Mouse (Mus musculus): ENCODE data around the gene Glrx. TPM values are rescaled to one million over a fixed set of nuclear protein-coding genes. Genes with fewer than 3 reads are reported as not detected.
A peak's percentile ranks its signal among the peaks of the same experiment; 100 is the strongest.

Gene Glrx
- total and polyA plus RNA-seq, 3 experiments: 9.2 to 20.2 TPM; not detected in 1

- Histone ChIP-seq H3K27me3 (ENCODE audit: control insufficient read depth in 1 of 2, insufficient read depth in 2 of 2, low read length in 2 of 2) (no peaks in the 10 kb centered on the region), H3K4me1 (ENCODE audit: control insufficient read depth in 1 of 2, insufficient read depth in 2 of 2, low read length in 2 of 2) (peaks cover 14 to 27% of the 10 kb centered on the region in 2 experiments), H3K9me3 (replicated peaks; ENCODE audit: insufficient read depth, low read length) (no peaks in the 10 kb centered on the region), H3K4me3 (ENCODE audit: control insufficient read depth in 1 of 2, insufficient read depth in 1 of 2, low read depth in 2 of 2, low read length in 2 of 2) (no peak overlapping the region), H3K27ac (ENCODE audit: control insufficient read depth, low read depth, low read length) (no peak overlapping the region), H3K9ac (ENCODE audit: control insufficient read depth, low read depth, low read length, poor library complexity, severe bottlenecking) (no peak overlapping the region), H3K79me2 (ENCODE audit: control insufficient read depth, insufficient read depth, low read length, poor library complexity) (no peaks in the 10 kb centered on the region), H3K36me3 (ENCODE audit: control insufficient read depth in 1 of 2, insufficient read depth in 2 of 2, low read length in 2 of 2) (peaks cover 0 to 32% of the 10 kb centered on the region in 2 experiments; a peak in 2 of 4 replicates)
- no peak for DNase-seq (ENCODE audit: low read depth, low spot score)
- TF ChIP-seq NRF1 (IDR thresholded peaks at IDR 0.05; ENCODE audit: insufficient read depth, low read depth, low read length, poor library complexity, severe bottlenecking): no peak
- peak; percentile 11 to 43; a peak in 1 of 4 replicates for TF ChIP-seq EP300 (IDR thresholded peaks at IDR 0.05; ENCODE audit: low read depth in 1 of 2, low read length in 2 of 2)
- TF ChIP-seq ZNF384 (IDR thresholded peaks at IDR 0.05; ENCODE audit: low read depth, low read length): 0 out of 2 replicates have a peak, but pooled peaks have one; percentile 5
- TF ChIP-seq TCF12 (IDR thresholded peaks at IDR 0.05; ENCODE audit: low read depth, low read length): peak; percentile 54; the same call in 1 of the 2 replicates
These were observed 7.4 kb downstream of the Glrx start for GRCm38 (mm10) chr13:75847027-75847426.

GRCm38 (mm10) chr13:75852027-75852426, 12.4 kb downstream of the Glrx start:
- no peak overlapping the region for H3K27ac ChIP-seq (ENCODE audit: control insufficient read depth, low read depth, low read length)

GRCm38 (mm10) chr13:75853118-75853517, 13.4 kb downstream of the Glrx start:
- Histone ChIP-seq H3K79me2 (ENCODE audit: control insufficient read depth, insufficient read depth, low read length, poor library complexity) (no peaks in the 10 kb centered on the region), H3K4me3 (ENCODE audit: control insufficient read depth in 1 of 2, insufficient read depth in 1 of 2, low read depth in 2 of 2, low read length in 2 of 2) (no peak overlapping the region), H3K4me1 (ENCODE audit: control insufficient read depth in 1 of 2, insufficient read depth in 2 of 2, low read length in 2 of 2) (peaks cover 3 to 4% of the 10 kb centered on the region in 2 experiments; a peak in 2 of 4 replicates), H3K9me3 (replicated peaks; ENCODE audit: insufficient read depth, low read length) (no peaks in the 10 kb centered on the region), H3K9ac (ENCODE audit: control insufficient read depth, low read depth, low read length, poor library complexity, severe bottlenecking) (no peak overlapping the region), H3K36me3 (ENCODE audit: control insufficient read depth in 1 of 2, insufficient read depth in 2 of 2, low read length in 2 of 2) (peaks cover 0 to 3% of the 10 kb centered on the region in 2 experiments; a peak in 2 of 4 replicates), H3K27me3 (ENCODE audit: control insufficient read depth in 1 of 2, insufficient read depth in 2 of 2, low read length in 2 of 2) (no peaks in the 10 kb centered on the region), H3K27ac (ENCODE audit: control insufficient read depth, low read depth, low read length) (no peak overlapping the region)
- TF ChIP-seq SIN3A (IDR thresholded peaks at IDR 0.05; ENCODE audit: low read length) (0 out of 2 replicates have a peak, but pooled peaks have one; percentile 25), POLR2A (IDR thresholded peaks at IDR 0.05; ENCODE audit: control insufficient read depth in 1 of 2, insufficient read depth in 1 of 2, low read depth in 1 of 2, low read length in 2 of 2, poor library complexity in 1 of 2) (no peak), GATA1 (IDR thresholded peaks at IDR 0.05; ENCODE audit: low read depth, low read length) (peak; percentile 65), ETS1 (IDR thresholded peaks at IDR 0.05; ENCODE audit: low read depth, low read length) (peak; percentile 39; the same call in 1 of the 2 replicates), EP300 (IDR thresholded peaks at IDR 0.05; ENCODE audit: low read depth in 1 of 2, low read length in 2 of 2) (0 out of 4 replicates have a peak, but pooled peaks of 1 of the 2 experiments have one; percentile 28)
- peak; percentile 60 for DNase-seq (ENCODE audit: low read depth, low spot score)

More at GRCm38 (mm10) chr13:75852027-75852426, 12.4 kb downstream of the Glrx start:
- no peak for DNase-seq (ENCODE audit: low read depth, low spot score)
- Histone ChIP-seq H3K36me3 (ENCODE audit: control insufficient read depth in 1 of 2, insufficient read depth in 2 of 2, low read length in 2 of 2) (peaks cover 0 to 7% of the 10 kb centered on the region in 2 experiments; a peak in 2 of 4 replicates), H3K9ac (ENCODE audit: control insufficient read depth, low read depth, low read length, poor library complexity, severe bottlenecking) (no peak overlapping the region), H3K79me2 (ENCODE audit: control insufficient read depth, insufficient read depth, low read length, poor library complexity) (no peaks in the 10 kb centered on the region), H3K4me1 (ENCODE audit: control insufficient read depth in 1 of 2, insufficient read depth in 2 of 2, low read length in 2 of 2) (peaks cover 3 to 7% of the 10 kb centered on the region in 2 experiments; a peak in 3 of 4 replicates), H3K9me3 (replicated peaks; ENCODE audit: insufficient read depth, low read length) (no peaks in the 10 kb centered on the region), H3K27me3 (ENCODE audit: control insufficient read depth in 1 of 2, insufficient read depth in 2 of 2, low read length in 2 of 2) (no peaks in the 10 kb centered on the region), H3K4me3 (ENCODE audit: control insufficient read depth in 1 of 2, insufficient read depth in 1 of 2, low read depth in 2 of 2, low read length in 2 of 2) (no peak overlapping the region)
- no peak for TF ChIP-seq KAT2A (conservative IDR thresholded peaks at IDR 0.05; ENCODE audit: low read depth, low read length)
- TF ChIP-seq ZNF384 (IDR thresholded peaks at IDR 0.05; ENCODE audit: low read depth, low read length): no peak
- TF ChIP-seq ELF1 (IDR thresholded peaks at IDR 0.05; ENCODE audit: low read depth, low read length): no peak
- TF ChIP-seq POLR2AphosphoS2 (IDR thresholded peaks at IDR 0.05; ENCODE audit: low read length): no peak
- no peak for TF ChIP-seq MEF2A (IDR thresholded peaks at IDR 0.05; ENCODE audit: extremely low read depth, insufficient replicate concordance, low read depth, low read length, poor library complexity, severe bottlenecking)
- no peak for TF ChIP-seq NRF1 (IDR thresholded peaks at IDR 0.05; ENCODE audit: insufficient read depth, low read depth, low read length, poor library complexity, severe bottlenecking)
- TF ChIP-seq SIN3A (IDR thresholded peaks at IDR 0.05; ENCODE audit: low read length): no peak
- TF ChIP-seq MYC (IDR thresholded peaks at IDR 0.05; ENCODE audit: low read depth, low read length): no peak
- TF ChIP-seq MAFK (IDR thresholded peaks at IDR 0.05; ENCODE audit: borderline replicate concordance, low read depth, low read length): no peak
- no peak for TF ChIP-seq POLR2A (IDR thresholded peaks at IDR 0.05; ENCODE audit: control insufficient read depth in 1 of 2, insufficient read depth in 1 of 2, low read depth in 1 of 2, low read length in 2 of 2, poor library complexity in 1 of 2)
- TF ChIP-seq CTCF (IDR thresholded peaks at IDR 0.05 in 2 of 3, conservative IDR thresholded peaks at IDR 0.05 in 1 of 3; ENCODE audit: control insufficient read depth in 1 of 3, insufficient read depth in 1 of 3, low read depth in 2 of 3, low read length in 3 of 3, poor library complexity in 1 of 3, severe bottlenecking in 1 of 3): no peak
- no peak for TF ChIP-seq SMC3 (IDR thresholded peaks at IDR 0.05; ENCODE audit: low read depth, low read length)
- TF ChIP-seq JUND (IDR thresholded peaks at IDR 0.05; ENCODE audit: low read depth, low read length): no peak
- no peak for TF ChIP-seq ETS1 (IDR thresholded peaks at IDR 0.05; ENCODE audit: low read depth, low read length)
- no peak for TF ChIP-seq NELFE (IDR thresholded peaks at IDR 0.05; ENCODE audit: low read depth, low read length)
- no peak for TF ChIP-seq TAL1 (IDR thresholded peaks at IDR 0.05; ENCODE audit: low read length)
- no peak for TF ChIP-seq USF2 (IDR thresholded peaks at IDR 0.05; ENCODE audit: borderline replicate concordance in 1 of 2, insufficient read depth in 1 of 2, low read depth in 1 of 2, low read length in 2 of 2)
- no peak for TF ChIP-seq MAX (IDR thresholded peaks at IDR 0.05; ENCODE audit: low read length)
- no peak for TF ChIP-seq UBTF (IDR thresholded peaks at IDR 0.05; ENCODE audit: borderline replicate concordance, insufficient read depth, low read depth, low read length)
- no peak for TF ChIP-seq TBP (IDR thresholded peaks at IDR 0.05; ENCODE audit: low read depth, low read length)

All from MEL (cell line).